ENCODE assay signal across 9 mouse cellular contexts in the genomic region with DNA sequence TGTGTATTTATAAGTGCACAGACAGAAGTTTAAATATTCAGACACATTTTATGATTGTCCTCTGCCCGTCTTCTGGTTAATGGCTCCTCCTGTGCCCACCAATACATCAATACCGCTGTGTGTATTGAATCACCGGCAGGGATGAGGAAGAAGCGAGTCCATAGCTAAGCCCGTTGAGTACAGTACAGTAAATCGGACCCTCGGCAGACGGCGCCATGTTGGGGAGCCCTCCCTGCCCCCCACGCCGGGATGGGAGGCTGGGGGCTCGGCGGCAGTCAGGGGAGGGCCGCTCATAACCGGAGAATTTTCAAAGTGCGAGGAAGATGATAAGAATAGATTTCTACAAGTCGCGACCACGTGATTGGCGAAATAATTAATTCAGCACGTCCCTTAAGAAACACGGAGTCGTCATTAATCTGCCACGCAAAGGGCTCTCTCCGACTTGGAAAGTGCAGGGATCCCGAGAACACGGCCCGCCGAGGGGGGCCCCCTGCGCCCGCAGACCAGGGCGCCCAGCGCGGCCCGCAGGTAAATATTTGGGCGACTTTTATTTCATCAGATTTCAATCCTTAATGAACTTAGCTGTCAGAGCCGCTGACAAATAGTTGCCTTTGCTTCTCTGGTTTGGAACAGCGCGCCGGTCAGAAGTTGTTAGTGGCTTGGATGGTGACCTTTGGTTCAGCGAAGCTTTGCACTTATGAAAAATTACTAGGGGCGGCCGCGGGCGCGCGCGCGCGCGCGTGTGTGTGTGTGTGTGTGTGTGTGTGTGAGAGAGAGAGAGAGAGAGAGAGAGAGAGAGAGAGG. TPM values are rescaled to one million over a fixed set of nuclear protein-coding genes. Genes with fewer than 3 reads are reported as not detected.
A peak's percentile ranks its signal among the peaks of the same experiment; 100 is the strongest.
DNase-seq lines count a peak whose midpoint lies in the region; ATAC-seq and TF ChIP-seq lines count a peak whose summit lies in the region.
"Had no signal": no experiment of that assay in that cellular context is flagged by ENCODE, and none has a peak within 500 bp of the region (broad histone marks: within the 10 kb centered on the region; RNA-seq: fewer than 3 reads in every experiment).

No protein-coding gene starts in this region.

- peak overlapping the region; percentile 67 for H3K9ac ChIP-seq in kidney, embryonic 16.5 days (replicated peaks; ENCODE audit: low read length)
- H3K9ac ChIP-seq in embryonic facial prominence, embryonic 14.5 days (ENCODE audit: low read depth, low read length), result peak overlapping the region; percentile 19; the same call in 1 of the 2 replicates
- peak overlapping the region; percentile 49 for H3K9ac ChIP-seq in hindbrain, postnatal 0 days (replicated peaks; ENCODE audit: low read length)
- H3K9ac ChIP-seq in neural tube, embryonic 14.5 days (replicated peaks; ENCODE audit: low read depth, low read length), result peak overlapping the region; percentile 62

- no peak for ATAC-seq in kidney, embryonic 16.5 days (ENCODE audit: low FRiP score, low TSS enrichment)
- ATAC-seq in embryonic facial prominence, embryonic 14.5 days (ENCODE audit: low read depth), result no peak
- ATAC-seq in hindbrain, postnatal 0 days, result no peak
- ATAC-seq in neural tube, embryonic 14.5 days (ENCODE audit: low read depth), result no peak

- no peaks in the 10 kb centered on the region for H3K9me3 ChIP-seq in kidney, embryonic 16.5 days (ENCODE audit: low read length)
- no peaks in the 10 kb centered on the region for H3K9me3 ChIP-seq in embryonic facial prominence, embryonic 14.5 days (ENCODE audit: control insufficient read depth, low read length)
- no peaks in the 10 kb centered on the region for H3K9me3 ChIP-seq in hindbrain, postnatal 0 days (ENCODE audit: low read length)
- no peaks in the 10 kb centered on the region for H3K9me3 ChIP-seq in neural tube, embryonic 14.5 days (ENCODE audit: control insufficient read depth, low read length)

- WGBS in kidney, embryonic 16.5 days, result 1% methylated on average over 52 of the region's 52 CpGs
- WGBS in embryonic facial prominence, embryonic 14.5 days, result under 1% methylated on average over 52 of the region's 52 CpGs
- WGBS in hindbrain, postnatal 0 days, result 1% methylated on average over 52 of the region's 52 CpGs
- under 1% methylated on average over 52 of the region's 52 CpGs for WGBS in neural tube, embryonic 14.5 days

- peaks cover 79% of the 10 kb centered on the region for H3K4me1 ChIP-seq in kidney, embryonic 16.5 days (ENCODE audit: insufficient read depth, low read length)
- H3K4me1 ChIP-seq in embryonic facial prominence, embryonic 14.5 days (ENCODE audit: control insufficient read depth, insufficient read depth, low read length), result no peaks in the 10 kb centered on the region; the same call in 1 of the 2 replicates
- no peaks in the 10 kb centered on the region for H3K4me1 ChIP-seq in hindbrain, postnatal 0 days (ENCODE audit: insufficient read depth, low read length)
- H3K4me1 ChIP-seq in neural tube, embryonic 14.5 days (ENCODE audit: control insufficient read depth, insufficient read depth, low read length), result peaks cover 83% of the 10 kb centered on the region

- no peak for DNase-seq in kidney, adult 11 months
- no peak for DNase-seq in embryonic facial prominence, embryonic 14.5 days (ENCODE audit: low spot score)
- DNase-seq in hindbrain, postnatal 0 days (ENCODE audit: low spot score), result no peak
- DNase-seq in urinary bladder, postnatal 36 days (ENCODE audit: low spot score in 2 of 2), result no peak
- DNase-seq in adrenal gland, postnatal 36 days, result no peak
- DNase-seq: left cerebral cortex, postnatal 4 days; right cerebral cortex, postnatal 4 days had no signal

- H3K4me3 ChIP-seq in kidney, embryonic 16.5 days (ENCODE audit: low read length), result peak overlapping the region; percentile 49
- H3K4me3 ChIP-seq in embryonic facial prominence, embryonic 14.5 days (ENCODE audit: low read depth, low read length), result peak overlapping the region; percentile 28
- peak overlapping the region; percentile 34 for H3K4me3 ChIP-seq in hindbrain, postnatal 0 days (ENCODE audit: low read length)
- peak overlapping the region; percentile 28 for H3K4me3 ChIP-seq in neural tube, embryonic 14.5 days (ENCODE audit: low read depth, low read length)

- peaks cover 2% of the 10 kb centered on the region; the same call in 1 of the 2 replicates for H3K36me3 ChIP-seq in kidney, embryonic 16.5 days (ENCODE audit: insufficient read depth, low read length)
- no peaks in the 10 kb centered on the region for H3K36me3 ChIP-seq in embryonic facial prominence, embryonic 14.5 days (ENCODE audit: control insufficient read depth, insufficient read depth, low read length)
- H3K36me3 ChIP-seq in hindbrain, postnatal 0 days (ENCODE audit: insufficient read depth, low read length), result no peaks in the 10 kb centered on the region
- peaks cover 18% of the 10 kb centered on the region for H3K36me3 ChIP-seq in neural tube, embryonic 14.5 days (ENCODE audit: control insufficient read depth, insufficient read depth, low read length)

- peak overlapping the region; percentile 62 for H3K27ac ChIP-seq in kidney, embryonic 16.5 days (ENCODE audit: low read length)
- no peak overlapping the region; the same call in none of the 2 replicates for H3K27ac ChIP-seq in embryonic facial prominence, embryonic 14.5 days (replicated peaks; ENCODE audit: low read depth, low read length)
- H3K27ac ChIP-seq in hindbrain, postnatal 0 days, result peak overlapping the region; percentile 72
- peak overlapping the region; percentile 92 for H3K27ac ChIP-seq in neural tube, embryonic 14.5 days (ENCODE audit: low read depth, low read length)

- peak overlapping the region; percentile 76 for H3K4me2 ChIP-seq in kidney, embryonic 16.5 days (replicated peaks; ENCODE audit: low read depth, low read length)
- H3K4me2 ChIP-seq in embryonic facial prominence, embryonic 14.5 days (ENCODE audit: low read depth, low read length), result peak overlapping the region; percentile 46
- peak overlapping the region; percentile 49 for H3K4me2 ChIP-seq in hindbrain, postnatal 0 days (ENCODE audit: low read depth, low read length)
- peak overlapping the region; percentile 66 for H3K4me2 ChIP-seq in neural tube, embryonic 14.5 days (ENCODE audit: low read depth, low read length)

- TF ChIP-seq CTCF in hindbrain, postnatal 0 days (IDR thresholded peaks at IDR 0.05; ENCODE audit: low read depth), result no peak

- peaks cover 12% of the 10 kb centered on the region for H3K27me3 ChIP-seq in kidney, embryonic 16.5 days (ENCODE audit: insufficient read depth, low read length)
- H3K27me3 ChIP-seq in embryonic facial prominence, embryonic 14.5 days (replicated peaks; ENCODE audit: control insufficient read depth, insufficient read depth, low read length), result peaks cover 97% of the 10 kb centered on the region
- peaks cover 61% of the 10 kb centered on the region for H3K27me3 ChIP-seq in hindbrain, postnatal 0 days (ENCODE audit: insufficient read depth, low read length)
- no peaks in the 10 kb centered on the region for H3K27me3 ChIP-seq in neural tube, embryonic 14.5 days (ENCODE audit: control insufficient read depth, insufficient read depth, low read length)

RNA-seq across cellular contexts. Expression of a gene that starts 6.2 kb away (rescaled TPM):
- polyA plus RNA-seq in kidney, embryonic 16.5 days (2015; fragmentation: Nextera tagmentation; extraction: Ambion mirVana), result 1.3 and 2.1 TPM in 2 replicates
- 0.13 TPM in 1 of 2 replicates, not detected in the other for polyA plus RNA-seq in embryonic facial prominence, embryonic 14.5 days (2014; fragmentation: Nextera tagmentation; extraction: Ambion mirVana)
- 1.3 and 3.5 TPM in 2 replicates for total RNA-seq in hindbrain, postnatal 0 days (2014; rRNA removed)
- 0.37 and 0.70 TPM in 2 replicates for polyA plus RNA-seq in hindbrain, postnatal 0 days (2015; fragmentation: Nextera tagmentation; extraction: Ambion mirVana)
- polyA plus RNA-seq in neural tube, embryonic 14.5 days (2014; fragmentation: Nextera tagmentation; extraction: Ambion mirVana), result 1.4 and 2.5 TPM in 2 replicates
- total RNA-seq in adrenal gland, postnatal 36 days (2021), result 1 to 10 TPM; 1.6 to 2.0 TPM
- total RNA-seq: left cerebral cortex, postnatal 4 days had no signal

RNA-seq across cellular contexts. Expression of a gene that starts 21.0 kb away (rescaled TPM):
- 4.5 and 4.9 TPM in 2 replicates for polyA plus RNA-seq in kidney, embryonic 16.5 days (2015; fragmentation: Nextera tagmentation; extraction: Ambion mirVana)
- 0.63 and 0.82 TPM in 2 replicates for polyA plus RNA-seq in embryonic facial prominence, embryonic 14.5 days (2014; fragmentation: Nextera tagmentation; extraction: Ambion mirVana)
- total RNA-seq in hindbrain, postnatal 0 days (2014; rRNA removed), result 13.9 and 18.1 TPM in 2 replicates
- polyA plus RNA-seq in hindbrain, postnatal 0 days (2015; fragmentation: Nextera tagmentation; extraction: Ambion mirVana), result 1.6 and 1.9 TPM in 2 replicates
- 4.7 and 5.5 TPM in 2 replicates for polyA plus RNA-seq in neural tube, embryonic 14.5 days (2014; fragmentation: Nextera tagmentation; extraction: Ambion mirVana)
- total RNA-seq in adrenal gland, postnatal 36 days (2021), result 10 to 100 TPM; 13.6 to 15.5 TPM
- total RNA-seq: left cerebral cortex, postnatal 4 days had no signal

RNA-seq across cellular contexts. Expression of a gene that starts 21.0 kb away (rescaled TPM):
- 14.6 and 15.4 TPM in 2 replicates for polyA plus RNA-seq in kidney, embryonic 16.5 days (2015; fragmentation: Nextera tagmentation; extraction: Ambion mirVana)
- 3.8 and 4.7 TPM in 2 replicates for polyA plus RNA-seq in embryonic facial prominence, embryonic 14.5 days (2014; fragmentation: Nextera tagmentation; extraction: Ambion mirVana)
- 31.3 and 36.8 TPM in 2 replicates for total RNA-seq in hindbrain, postnatal 0 days (2014; rRNA removed)
- 25.2 and 26.3 TPM in 2 replicates for polyA plus RNA-seq in hindbrain, postnatal 0 days (2015; fragmentation: Nextera tagmentation; extraction: Ambion mirVana)
- polyA plus RNA-seq in neural tube, embryonic 14.5 days (2014; fragmentation: Nextera tagmentation; extraction: Ambion mirVana), result 13.5 and 13.9 TPM in 2 replicates
- under 1 TPM; 0.17 to 0.36 TPM for total RNA-seq in adrenal gland, postnatal 36 days (2021)
- total RNA-seq: left cerebral cortex, postnatal 4 days had no signal

RNA-seq across cellular contexts. Expression of a gene that starts 28.3 kb away (rescaled TPM):
- 41.0 and 45.6 TPM in 2 replicates for polyA plus RNA-seq in kidney, embryonic 16.5 days (2015; fragmentation: Nextera tagmentation; extraction: Ambion mirVana)
- polyA plus RNA-seq in embryonic facial prominence, embryonic 14.5 days (2014; fragmentation: Nextera tagmentation; extraction: Ambion mirVana), result 8.7 and 10.3 TPM in 2 replicates
- 0.37 and 9.2 TPM in 2 replicates for total RNA-seq in hindbrain, postnatal 0 days (2014; rRNA removed)
- polyA plus RNA-seq in hindbrain, postnatal 0 days (2015; fragmentation: Nextera tagmentation; extraction: Ambion mirVana), result 0.21 TPM in 1 of 2 replicates, not detected in the other
- 19.9 and 23.6 TPM in 2 replicates for polyA plus RNA-seq in neural tube, embryonic 14.5 days (2014; fragmentation: Nextera tagmentation; extraction: Ambion mirVana)
- total RNA-seq in adrenal gland, postnatal 36 days (2021), result 10 to 100 TPM; 23.9 to 35.9 TPM

RNA-seq across cellular contexts. Expression of a gene that starts 30.1 kb away (rescaled TPM):
- 0.99 and 1.00 TPM in 2 replicates for polyA plus RNA-seq in kidney, embryonic 16.5 days (2015; fragmentation: Nextera tagmentation; extraction: Ambion mirVana)
- 3.9 and 4.7 TPM in 2 replicates for polyA plus RNA-seq in embryonic facial prominence, embryonic 14.5 days (2014; fragmentation: Nextera tagmentation; extraction: Ambion mirVana)
- total RNA-seq in hindbrain, postnatal 0 days (2014; rRNA removed), result 0.26 and 1.7 TPM in 2 replicates
- polyA plus RNA-seq in hindbrain, postnatal 0 days (2015; fragmentation: Nextera tagmentation; extraction: Ambion mirVana), result 0.43 and 0.46 TPM in 2 replicates
- 0.32 and 4.6 TPM in 2 replicates for polyA plus RNA-seq in neural tube, embryonic 14.5 days (2014; fragmentation: Nextera tagmentation; extraction: Ambion mirVana)
- total RNA-seq in adrenal gland, postnatal 36 days (2021), result not detected
- total RNA-seq: left cerebral cortex, postnatal 4 days had no signal
